Mouse (Mus musculus): Measurements from ENCODE around the gene Micall2. TPM values are rescaled to one million over a fixed set of nuclear protein-coding genes. Genes with fewer than 3 reads are reported as not detected.

Gene Micall2
- total and polyA plus RNA-seq, 3 experiments, result 8.5 to 26.3 (median 21.7) TPM

- Histone ChIP-seq H3K27me3 (ENCODE audit: insufficient read depth, low read length) (no peaks in the 10 kb centered on the region), H3K36me3 (replicated peaks) (peaks cover 100% of the 10 kb centered on the region)
- ATAC-seq (ENCODE audit: extremely low read depth, insufficient number of reproducible peaks, low FRiP score, poor library complexity, severe bottlenecking), result no peak
Measured at GRCm38 (mm10) chr5:139758096-139758495, 22.0 kb upstream of the Micall2 start.

GRCm38 (mm10) chr5:139756586-139756985 lies 20.4 kb upstream of the Micall2 start:
- TF ChIP-seq POLR2AphosphoS5 (IDR thresholded peaks at IDR 0.05; ENCODE audit: insufficient replicate concordance, low read depth, low read length) (no peak), TAL1 (conservative IDR thresholded peaks at IDR 0.05; ENCODE audit: low read depth, low read length) (no peak), GATA1 (IDR thresholded peaks at IDR 0.05; ENCODE audit: borderline replicate concordance, low read length) (no peak), GATA2 (IDR thresholded peaks at IDR 0.05; ENCODE audit: borderline replicate concordance, low read depth, low read length) (no peak), CTCF (IDR thresholded peaks at IDR 0.05; ENCODE audit: low read depth, low read length) (no peak)
- DNase-seq (ENCODE audit: low spot score) (no peak), ATAC-seq (ENCODE audit: extremely low read depth, insufficient number of reproducible peaks, low FRiP score, poor library complexity, severe bottlenecking) (no peak)
- peaks cover 8% of the 10 kb centered on the region; the same call in 1 of the 2 replicates for H3K4me1 ChIP-seq (ENCODE audit: insufficient read depth, low read depth, low read length)
- no peaks in the 10 kb centered on the region for H3K9me3 ChIP-seq (replicated peaks)
- no peak overlapping the region for H3K4me3 ChIP-seq (ENCODE audit: low read depth, low read length)
- peaks cover 100% of the 10 kb centered on the region for H3K36me3 ChIP-seq (replicated peaks)
- H3K27me3 ChIP-seq (ENCODE audit: insufficient read depth, low read length), result no peaks in the 10 kb centered on the region

More at GRCm38 (mm10) chr5:139758096-139758495, 22.0 kb upstream of the Micall2 start:
- TF ChIP-seq CTCF (IDR thresholded peaks at IDR 0.05; ENCODE audit: low read depth, low read length), result no peak
- TF ChIP-seq TAL1 (conservative IDR thresholded peaks at IDR 0.05; ENCODE audit: low read depth, low read length), result no peak
- TF ChIP-seq POLR2AphosphoS5 (IDR thresholded peaks at IDR 0.05; ENCODE audit: insufficient replicate concordance, low read depth, low read length), result no peak
- Histone ChIP-seq H3K9me3 (replicated peaks) (no peaks in the 10 kb centered on the region), H3K4me3 (ENCODE audit: low read depth, low read length) (no peak overlapping the region), H3K4me1 (ENCODE audit: insufficient read depth, low read depth, low read length) (peaks cover 8% of the 10 kb centered on the region; the same call in 1 of the 2 replicates)
- no peak for DNase-seq (ENCODE audit: low spot score)

- Histone ChIP-seq H3K27me3 (ENCODE audit: insufficient read depth, low read length) (no peaks in the 10 kb centered on the region), H3K4me1 (ENCODE audit: insufficient read depth, low read depth, low read length) (peaks cover 8% of the 10 kb centered on the region; the same call in 1 of the 2 replicates), H3K9me3 (replicated peaks) (no peaks in the 10 kb centered on the region), H3K4me3 (ENCODE audit: low read depth, low read length) (no peak overlapping the region), H3K36me3 (replicated peaks) (peaks cover 100% of the 10 kb centered on the region)
- TF ChIP-seq TAL1 (conservative IDR thresholded peaks at IDR 0.05; ENCODE audit: low read depth, low read length) (no peak), POLR2AphosphoS5 (IDR thresholded peaks at IDR 0.05; ENCODE audit: insufficient replicate concordance, low read depth, low read length) (no peak), GATA2 (IDR thresholded peaks at IDR 0.05; ENCODE audit: borderline replicate concordance, low read depth, low read length) (no peak), GATA1 (IDR thresholded peaks at IDR 0.05; ENCODE audit: borderline replicate concordance, low read length) (no peak), CTCF (IDR thresholded peaks at IDR 0.05; ENCODE audit: low read depth, low read length) (no peak)
- ATAC-seq (ENCODE audit: extremely low read depth, insufficient number of reproducible peaks, low FRiP score, poor library complexity, severe bottlenecking), result no peak
- no peak for DNase-seq (ENCODE audit: low spot score)
Measured at GRCm38 (mm10) chr5:139756135-139756534, 20.0 kb upstream of the Micall2 start.

- H3K27me3 ChIP-seq (ENCODE audit: insufficient read depth, low read length), result no peaks in the 10 kb centered on the region
- H3K4me1 ChIP-seq (ENCODE audit: insufficient read depth, low read depth, low read length), result peaks cover 8% of the 10 kb centered on the region
- H3K36me3 ChIP-seq (replicated peaks), result peaks cover 100% of the 10 kb centered on the region
- peak; percentile 52 for DNase-seq (ENCODE audit: low spot score)
- peak; percentile 80 for TF ChIP-seq CTCF (IDR thresholded peaks at IDR 0.05; ENCODE audit: low read depth, low read length)
- TF ChIP-seq POLR2AphosphoS5 (IDR thresholded peaks at IDR 0.05; ENCODE audit: insufficient replicate concordance, low read depth, low read length), result no peak
- no peaks in the 10 kb centered on the region for H3K9me3 ChIP-seq (replicated peaks)
- no peak overlapping the region for H3K4me3 ChIP-seq (ENCODE audit: low read depth, low read length)
- no peak for ATAC-seq (ENCODE audit: extremely low read depth, insufficient number of reproducible peaks, low FRiP score, poor library complexity, severe bottlenecking)
Measured at GRCm38 (mm10) chr5:139754753-139755152, 18.6 kb upstream of the Micall2 start.

GRCm38 (mm10) chr5:139750535-139750934 lies 14.4 kb upstream of the Micall2 start:
- peak; percentile 52 for DNase-seq (ENCODE audit: low spot score)
- Histone ChIP-seq H3K4me3 (ENCODE audit: low read depth, low read length) (no peak overlapping the region), H3K4me1 (ENCODE audit: insufficient read depth, low read depth, low read length) (peaks cover 12% of the 10 kb centered on the region), H3K36me3 (replicated peaks) (peaks cover 62% of the 10 kb centered on the region), H3K9me3 (replicated peaks) (no peaks in the 10 kb centered on the region), H3K27me3 (ENCODE audit: insufficient read depth, low read length) (peaks cover 21% of the 10 kb centered on the region)
- TF ChIP-seq CTCF (IDR thresholded peaks at IDR 0.05; ENCODE audit: low read depth, low read length), result peak; percentile 92
- TF ChIP-seq GATA1 (IDR thresholded peaks at IDR 0.05; ENCODE audit: borderline replicate concordance, low read length), result no peak
- ATAC-seq (ENCODE audit: extremely low read depth, insufficient number of reproducible peaks, low FRiP score, poor library complexity, severe bottlenecking), result no peak

GRCm38 (mm10) chr5:139749413-139750125 lies 13.4 kb upstream of the Micall2 start:
- no peak overlapping the region for H3K4me3 ChIP-seq (ENCODE audit: low read depth, low read length)
- DNase-seq (ENCODE audit: low spot score), result no peak
- no peaks in the 10 kb centered on the region for H3K9me3 ChIP-seq (replicated peaks)

More at GRCm38 (mm10) chr5:139749413-139750125, 13.4 kb upstream of the Micall2 start:
- no peak for ATAC-seq (ENCODE audit: extremely low read depth, insufficient number of reproducible peaks, low FRiP score, poor library complexity, severe bottlenecking)
- TF ChIP-seq GATA2 (IDR thresholded peaks at IDR 0.05; ENCODE audit: borderline replicate concordance, low read depth, low read length) (no peak), GATA1 (IDR thresholded peaks at IDR 0.05; ENCODE audit: borderline replicate concordance, low read length) (no peak), TAL1 (conservative IDR thresholded peaks at IDR 0.05; ENCODE audit: low read depth, low read length) (no peak), POLR2AphosphoS5 (IDR thresholded peaks at IDR 0.05; ENCODE audit: insufficient replicate concordance, low read depth, low read length) (no peak), CTCF (IDR thresholded peaks at IDR 0.05; ENCODE audit: low read depth, low read length) (no peak)
- Histone ChIP-seq H3K36me3 (replicated peaks) (peaks cover 52% of the 10 kb centered on the region), H3K27me3 (ENCODE audit: insufficient read depth, low read length) (peaks cover 21% of the 10 kb centered on the region), H3K4me1 (ENCODE audit: insufficient read depth, low read depth, low read length) (peaks cover 16% of the 10 kb centered on the region)

All from G1E (cell line).